Mouse (Mus musculus): ENCODE measurements around the gene Robo3. TPM values are rescaled to one million over a fixed set of nuclear protein-coding genes. Genes with fewer than 3 reads are reported as not detected.

Gene Robo3
- polyA plus RNA-seq, 2 experiments, result 0.07 to 0.39 TPM

GRCm38 (mm10) chr9:37460961-37461340, 27.9 kb upstream of the Robo3 start:
- Histone ChIP-seq H3K9ac (ENCODE audit: low read depth, low read length, severe bottlenecking) (0 out of 2 replicates have a peak overlapping the region, but pooled peaks have one; percentile 36), H3K27ac (replicated peaks; ENCODE audit: low read depth, low read length) (no peak overlapping the region), H3K27me3 (ENCODE audit: control insufficient read depth, insufficient read depth, low read length) (peaks cover 67% of the 10 kb centered on the region), H3K4me1 (ENCODE audit: control insufficient read depth, insufficient read depth, low read length) (peaks cover 19% of the 10 kb centered on the region; the same call in 1 of the 2 replicates), H3K36me3 (ENCODE audit: control insufficient read depth, insufficient read depth, low read length) (no peaks in the 10 kb centered on the region), H3K4me3 (replicated peaks; ENCODE audit: low read length) (peak overlapping the region; percentile 48), H3K4me2 (replicated peaks; ENCODE audit: low read depth, low read length, severe bottlenecking) (peak overlapping the region; percentile 87), H3K9me3 (ENCODE audit: control insufficient read depth, low read length) (no peaks in the 10 kb centered on the region)
- DNase-seq (ENCODE audit: low spot score) (no peak), ATAC-seq (ENCODE audit: low FRiP score, low read depth) (no peak)
- no peak for TF ChIP-seq POLR2A (IDR thresholded peaks at IDR 0.05; ENCODE audit: borderline replicate concordance, extremely low read depth, insufficient read depth, insufficient read length)
- 4% methylated on average over 5 of the region's 5 CpGs for WGBS

GRCm38 (mm10) chr9:37460043-37460960, 27.3 kb upstream of the Robo3 start:
- Histone ChIP-seq H3K4me1 (ENCODE audit: control insufficient read depth, insufficient read depth, low read length) (peaks cover 19% of the 10 kb centered on the region; the same call in 1 of the 2 replicates), H3K9me3 (ENCODE audit: control insufficient read depth, low read length) (no peaks in the 10 kb centered on the region), H3K27me3 (ENCODE audit: control insufficient read depth, insufficient read depth, low read length) (peaks cover 73% of the 10 kb centered on the region), H3K4me2 (replicated peaks; ENCODE audit: low read depth, low read length, severe bottlenecking) (peak overlapping the region; percentile 87), H3K4me3 (replicated peaks; ENCODE audit: low read length) (peak overlapping the region; percentile 48), H3K36me3 (ENCODE audit: control insufficient read depth, insufficient read depth, low read length) (no peaks in the 10 kb centered on the region), H3K9ac (ENCODE audit: low read depth, low read length, severe bottlenecking) (peak overlapping the region; percentile 36), H3K27ac (replicated peaks; ENCODE audit: low read depth, low read length) (no peak overlapping the region)
- TF ChIP-seq POLR2A (IDR thresholded peaks at IDR 0.05; ENCODE audit: borderline replicate concordance, extremely low read depth, insufficient read depth, insufficient read length), result no peak
- 3% methylated on average over 65 of the region's 81 CpGs for WGBS
- ATAC-seq (ENCODE audit: low FRiP score, low read depth) (no peak), DNase-seq (ENCODE audit: low spot score) (peak; percentile 6)

GRCm38 (mm10) chr9:37459665-37460042, 26.6 kb upstream of the Robo3 start:
- H3K4me1 ChIP-seq (ENCODE audit: control insufficient read depth, insufficient read depth, low read length), result peaks cover 19% of the 10 kb centered on the region; the same call in 1 of the 2 replicates
- no peak for ATAC-seq (ENCODE audit: low FRiP score, low read depth)

GRCm38 (mm10) chr9:37457151-37457550, 24.1 kb upstream of the Robo3 start:
- H3K9me3 ChIP-seq (ENCODE audit: control insufficient read depth, low read length), result no peaks in the 10 kb centered on the region
- WGBS, result 58% methylated on average over 1 of the region's 1 CpGs
- ATAC-seq (ENCODE audit: low FRiP score, low read depth) (no peak), DNase-seq (ENCODE audit: low spot score) (no peak)
- H3K4me2 ChIP-seq (replicated peaks; ENCODE audit: low read depth, low read length, severe bottlenecking), result no peak overlapping the region
- TF ChIP-seq POLR2A (IDR thresholded peaks at IDR 0.05; ENCODE audit: borderline replicate concordance, extremely low read depth, insufficient read depth, insufficient read length), result no peak
- H3K4me1 ChIP-seq (ENCODE audit: control insufficient read depth, insufficient read depth, low read length), result peaks cover 25% of the 10 kb centered on the region; the same call in 1 of the 2 replicates
- H3K9ac ChIP-seq (ENCODE audit: low read depth, low read length, severe bottlenecking), result no peak overlapping the region
- H3K27me3 ChIP-seq (ENCODE audit: control insufficient read depth, insufficient read depth, low read length), result peaks cover 86% of the 10 kb centered on the region
- H3K36me3 ChIP-seq (ENCODE audit: control insufficient read depth, insufficient read depth, low read length), result no peaks in the 10 kb centered on the region
- no peak overlapping the region for H3K27ac ChIP-seq (replicated peaks; ENCODE audit: low read depth, low read length)
- no peak overlapping the region for H3K4me3 ChIP-seq (replicated peaks; ENCODE audit: low read length)

More at GRCm38 (mm10) chr9:37459665-37460042, 26.6 kb upstream of the Robo3 start:
- no peak overlapping the region for H3K9ac ChIP-seq (ENCODE audit: low read depth, low read length, severe bottlenecking)
- peak overlapping the region; percentile 48 for H3K4me3 ChIP-seq (replicated peaks; ENCODE audit: low read length)
- peaks cover 79% of the 10 kb centered on the region for H3K27me3 ChIP-seq (ENCODE audit: control insufficient read depth, insufficient read depth, low read length)
- no peak for TF ChIP-seq POLR2A (IDR thresholded peaks at IDR 0.05; ENCODE audit: borderline replicate concordance, extremely low read depth, insufficient read depth, insufficient read length)
- no peak overlapping the region for H3K27ac ChIP-seq (replicated peaks; ENCODE audit: low read depth, low read length)
- no peaks in the 10 kb centered on the region for H3K9me3 ChIP-seq (ENCODE audit: control insufficient read depth, low read length)
- H3K4me2 ChIP-seq (replicated peaks; ENCODE audit: low read depth, low read length, severe bottlenecking), result peak overlapping the region; percentile 87
- H3K36me3 ChIP-seq (ENCODE audit: control insufficient read depth, insufficient read depth, low read length), result no peaks in the 10 kb centered on the region
- WGBS, result under 1% methylated on average over 9 of the region's 9 CpGs
- DNase-seq (ENCODE audit: low spot score), result no peak

GRCm38 (mm10) chr9:37456481-37456910, 23.4 kb upstream of the Robo3 start:
- ATAC-seq (ENCODE audit: low FRiP score, low read depth), result 0 out of 2 replicates have a peak, but pooled peaks have one; percentile 31
- H3K4me1 ChIP-seq (ENCODE audit: control insufficient read depth, insufficient read depth, low read length), result peaks cover 25% of the 10 kb centered on the region; the same call in 1 of the 2 replicates

More at GRCm38 (mm10) chr9:37456481-37456910, 23.4 kb upstream of the Robo3 start:
- Histone ChIP-seq H3K9ac (ENCODE audit: low read depth, low read length, severe bottlenecking) (no peak overlapping the region), H3K4me2 (replicated peaks; ENCODE audit: low read depth, low read length, severe bottlenecking) (peak overlapping the region; percentile 37), H3K27ac (replicated peaks; ENCODE audit: low read depth, low read length) (no peak overlapping the region), H3K36me3 (ENCODE audit: control insufficient read depth, insufficient read depth, low read length) (no peaks in the 10 kb centered on the region), H3K27me3 (ENCODE audit: control insufficient read depth, insufficient read depth, low read length) (peaks cover 79% of the 10 kb centered on the region), H3K9me3 (ENCODE audit: control insufficient read depth, low read length) (no peaks in the 10 kb centered on the region), H3K4me3 (replicated peaks; ENCODE audit: low read length) (peak overlapping the region; percentile 22)
- DNase-seq (ENCODE audit: low spot score), result no peak
- no peak for TF ChIP-seq POLR2A (IDR thresholded peaks at IDR 0.05; ENCODE audit: borderline replicate concordance, extremely low read depth, insufficient read depth, insufficient read length)
- 0% methylated on average over 20 of the region's 20 CpGs for WGBS

Data from limb, embryonic 14.5 days (tissue).